Mouse (Mus musculus): ENCODE results near the gene Kdm2b.

GRCm38 (mm10) chr5:122984483-122984882 is 5.1 kb downstream of the Kdm2b start:
- TF ChIP-seq CTCF (IDR thresholded peaks at IDR 0.05; ENCODE audit: control insufficient read depth, insufficient read depth, insufficient replicate concordance, low read depth, low read length) (no peak), POLR2A (IDR thresholded peaks at IDR 0.05; ENCODE audit: control insufficient read depth, low read depth, low read length) (no peak)
